Mouse (Mus musculus) intestine, embryonic 15.5 days (tissue): ENCODE results near the gene Zar1. TPM values are rescaled to one million over a fixed set of nuclear protein-coding genes. Genes with fewer than 3 reads are reported as not detected.
A peak's percentile ranks its signal among the peaks of the same experiment; 100 is the strongest.

Experiments used
- ATAC-seq: fragments of 200-750 bp; cut with Nextera tagmentation; 2 replicates; pipeline ENCODE4 v1.8.0; 2017; ENCODE audit warnings: moderate TSS enrichment, moderate library complexity
- H3K27ac ChIP-seq: fragments of 300-500 bp; sonication (generic); 2 replicates; pipeline ENCODE4 v1.5.1; 2015; ENCODE audit warnings: mild to moderate bottlenecking, inconsistent platforms
- H3K27me3 ChIP-seq: fragments of 300-500 bp; sonication (generic); replicated peaks from 2 replicates; pipeline ENCODE4 v1.6.1; 2015; ENCODE audit warnings: inconsistent platforms
- H3K36me3 ChIP-seq: fragments of 300-500 bp; sonication (generic); 2 replicates; pipeline ENCODE4 v1.6.1; 2015; ENCODE audit warnings: inconsistent platforms
- H3K4me1 ChIP-seq: fragments of 300-500 bp; sonication (generic); replicated peaks from 2 replicates; pipeline ENCODE4 v1.6.1; 2015; ENCODE audit warnings: inconsistent platforms
- H3K4me2 ChIP-seq: fragments of 300-500 bp; sonication (generic); replicated peaks from 2 replicates; pipeline ENCODE4 v1.6.1; 2015; ENCODE audit warnings: mild to moderate bottlenecking, inconsistent platforms
- H3K4me3 ChIP-seq: fragments of 300-500 bp; sonication (generic); replicated peaks from 2 replicates; pipeline ENCODE4 v1.5.1; 2015; ENCODE audit warnings: inconsistent platforms
- H3K9ac ChIP-seq: fragments of 300-500 bp; sonication (generic); 2 replicates; pipeline ENCODE4 v1.6.1; 2015; ENCODE audit warnings: inconsistent platforms
- H3K9me3 ChIP-seq: fragments of 300-500 bp; sonication (generic); 2 replicates; pipeline ENCODE4 v1.6.1; 2016; ENCODE audit warnings: inconsistent platforms
- WGBS: fragments of 180-500 bp; shearing (Covaris S2); methylation state at CpG from one replicate; pipeline ENCODE4 v1.1.7; 2015; 5-methylcytosine and 5-hydroxymethylcytosine counted together
- polyA plus RNA-seq: library from polyadenylated mRNA; unstranded; fragments of >200 nt; fragmentation: Nextera tagmentation; extraction: Ambion mirVana; gene quantifications from 2 replicates; pipeline ENCODE4 v1.2.1, GENCODE M21; 2015

The Zar1 gene
- polyA plus RNA-seq, 1 experiment from 2014 or later: 0.31 TPM

DNA sequence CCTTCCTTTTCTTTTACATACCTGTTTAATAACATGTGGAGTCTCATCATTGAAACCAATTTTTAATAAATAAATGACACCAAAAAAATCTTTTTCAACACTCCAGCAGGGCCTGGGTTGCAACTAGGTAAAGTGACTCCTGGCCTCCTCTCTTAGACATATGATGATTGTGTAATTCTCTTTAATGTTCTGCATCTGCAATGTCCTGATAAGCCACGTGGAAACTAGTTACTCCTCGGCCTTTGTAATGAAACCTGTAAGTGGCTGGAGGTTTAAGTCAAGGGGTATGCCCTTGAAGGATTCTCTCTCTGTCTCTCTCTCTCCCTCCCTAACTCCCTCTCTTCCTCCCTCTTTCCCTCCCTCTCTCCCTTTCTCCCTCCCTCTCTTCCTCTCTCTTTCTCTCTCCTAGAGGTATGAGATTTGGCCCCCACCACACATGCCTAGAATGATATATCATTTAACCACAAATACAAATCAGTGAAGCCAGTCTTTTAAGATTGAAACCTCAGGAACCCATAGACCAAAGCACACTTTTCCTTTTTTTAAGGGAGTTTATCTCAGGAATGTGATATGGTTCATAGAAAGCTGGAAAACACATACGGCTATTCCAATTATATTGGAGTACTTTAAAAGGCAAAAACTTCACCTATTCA is 20.0 kb downstream of the Zar1 start:
- H3K27ac ChIP-seq: no peak overlapping the region
- H3K4me3 ChIP-seq: no peak overlapping the region
- 69% methylated on average over 3 of the region's 3 CpGs for WGBS
- H3K9me3 ChIP-seq: 0 out of 2 replicates have a peak, but pooled peaks cover 6% of the 10 kb centered on the region
- ATAC-seq: no peak
- no peak overlapping the region for H3K4me2 ChIP-seq
- no peaks in the 10 kb centered on the region for H3K27me3 ChIP-seq
- H3K36me3 ChIP-seq: no peaks in the 10 kb centered on the region
- no peak overlapping the region for H3K9ac ChIP-seq
- no peaks in the 10 kb centered on the region; the same call in 1 of the 2 replicates for H3K4me1 ChIP-seq

DNA sequence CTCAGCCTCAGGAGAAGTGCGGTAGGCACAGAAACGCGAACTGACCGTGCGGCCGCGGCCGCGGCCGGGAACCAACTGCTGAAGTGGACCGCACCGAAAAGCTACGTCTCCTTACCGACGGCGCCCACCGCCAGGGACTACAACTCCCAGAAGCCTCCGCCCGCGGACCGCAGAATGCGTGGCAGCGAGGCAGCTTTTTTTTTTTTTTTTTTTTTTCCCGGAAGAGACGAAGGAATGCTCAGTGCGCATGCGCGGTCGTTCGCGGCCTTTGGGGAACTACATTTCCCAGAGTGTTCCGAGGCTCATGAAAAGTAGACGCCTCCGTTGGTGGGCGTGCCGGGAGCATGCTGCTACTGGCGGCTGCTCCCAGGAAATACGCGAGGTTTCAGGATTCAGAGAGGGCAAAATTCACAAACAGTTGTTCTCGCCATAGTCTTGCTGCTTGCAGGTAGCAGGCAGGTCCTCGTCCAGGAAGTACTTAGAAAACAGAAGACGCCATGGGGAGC is 21.5 kb downstream of the Zar1 start, which contains the start of gene Nfxl1:
Gene Nfxl1 (minus strand): TSS at position 141 of the 506 bp plus-strand sequence.
- peak within 1 kb of the TSS; percentile 90 for H3K4me2 ChIP-seq
- peak; percentile 97 for ATAC-seq
- H3K27me3 ChIP-seq: no peaks in the 10 kb centered on the region
- no peaks in the 10 kb centered on the region; the same call in 1 of the 2 replicates for H3K4me1 ChIP-seq
- WGBS: 0% methylated on average over 42 of the region's 42 CpGs
- H3K4me3 ChIP-seq: peak within 1 kb of the TSS; percentile 82
- peaks cover 3% of the 10 kb centered on the region; the same call in 1 of the 2 replicates for H3K36me3 ChIP-seq
- peak within 1 kb of the TSS; percentile 82 for H3K9ac ChIP-seq
- H3K27ac ChIP-seq: peak within 1 kb of the TSS; percentile 73; the same call in 1 of the 2 replicates
- H3K9me3 ChIP-seq: 0 out of 2 replicates have a peak, but pooled peaks cover 6% of the 10 kb centered on the region

DNA sequence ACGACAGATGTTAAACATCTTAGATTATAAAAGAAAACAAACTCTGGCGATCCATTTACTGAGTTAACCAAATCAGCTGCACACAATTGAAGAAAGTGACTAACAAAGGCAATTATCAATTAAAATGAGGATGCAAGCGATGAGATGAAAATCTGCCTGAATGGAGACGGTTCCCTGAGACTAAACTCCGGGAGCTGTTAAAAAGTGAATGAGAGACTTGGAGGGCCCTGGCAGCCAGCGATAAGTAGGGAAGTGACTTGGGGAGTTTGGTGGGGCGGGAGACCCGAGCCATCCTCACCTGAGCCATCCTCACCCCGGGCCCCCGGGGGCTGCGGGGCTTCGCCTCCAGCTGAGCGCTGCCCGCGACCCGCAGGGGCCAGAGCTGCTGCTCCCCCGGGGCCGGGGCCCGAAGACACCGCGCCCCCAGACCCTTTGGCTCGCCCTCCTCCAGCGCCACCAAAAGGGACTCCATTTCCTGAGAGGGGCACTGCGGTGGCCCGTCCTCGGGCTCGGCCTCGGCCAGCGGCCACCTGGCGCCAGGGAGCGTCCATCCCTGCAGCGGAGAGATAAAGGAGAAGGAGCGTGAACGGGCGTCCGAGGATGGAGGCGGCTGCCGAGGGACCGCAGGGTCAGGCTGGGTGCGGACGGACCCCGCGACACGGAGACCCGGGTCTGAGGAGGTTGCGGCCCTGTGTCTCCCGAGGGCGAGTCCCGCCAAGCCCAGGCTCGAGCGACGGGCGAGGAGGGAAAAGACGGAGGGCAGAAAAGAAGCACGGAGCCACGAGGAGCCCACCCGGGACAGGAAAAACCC is 22.1 kb downstream of the Zar1 start:
- Histone ChIP-seq H3K4me1 (no peaks in the 10 kb centered on the region; the same call in 1 of the 2 replicates), H3K9me3 (0 out of 2 replicates have a peak, but pooled peaks cover 6% of the 10 kb centered on the region), H3K27me3 (no peaks in the 10 kb centered on the region), H3K4me3 (peak overlapping the region; percentile 82), H3K9ac (peak overlapping the region; percentile 82), H3K27ac (peak overlapping the region; percentile 72; the same call in 1 of the 2 replicates), H3K4me2 (peak overlapping the region; percentile 90), H3K36me3 (peaks cover 3% of the 10 kb centered on the region; the same call in 1 of the 2 replicates)
- peak; percentile 80 for ATAC-seq
- under 1% methylated on average over 56 of the region's 57 CpGs for WGBS

DNA sequence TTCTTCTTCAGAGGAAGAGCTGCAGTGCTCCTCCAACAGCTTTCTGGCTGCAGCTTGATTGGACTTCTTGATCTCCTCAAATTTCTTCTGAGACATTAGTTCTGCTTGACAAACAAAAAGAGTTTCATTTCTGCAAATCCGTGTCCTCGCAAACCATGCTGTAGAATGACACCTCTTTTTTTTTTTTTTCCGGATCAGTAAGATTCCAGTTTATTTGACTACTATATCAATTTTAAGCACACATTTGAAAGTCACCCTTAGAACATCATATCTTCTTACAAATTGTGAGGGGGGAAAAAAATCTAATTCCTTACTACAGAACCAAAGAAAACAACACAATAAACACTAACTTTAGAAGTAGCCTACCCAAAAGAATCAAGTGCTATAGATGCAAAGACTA is 24.8 kb downstream of the Zar1 start:
- H3K4me3 ChIP-seq: no peak overlapping the region
- no peak overlapping the region for H3K27ac ChIP-seq
- no peaks in the 10 kb centered on the region for H3K27me3 ChIP-seq
- no peak overlapping the region for H3K4me2 ChIP-seq
- H3K9me3 ChIP-seq: no peaks in the 10 kb centered on the region
- no peaks in the 10 kb centered on the region; the same call in 1 of the 2 replicates for H3K4me1 ChIP-seq
- no peak overlapping the region for H3K9ac ChIP-seq
- ATAC-seq: no peak
- H3K36me3 ChIP-seq: peaks cover 3% of the 10 kb centered on the region; the same call in 1 of the 2 replicates
- 91% methylated on average over 3 of the region's 3 CpGs for WGBS

DNA sequence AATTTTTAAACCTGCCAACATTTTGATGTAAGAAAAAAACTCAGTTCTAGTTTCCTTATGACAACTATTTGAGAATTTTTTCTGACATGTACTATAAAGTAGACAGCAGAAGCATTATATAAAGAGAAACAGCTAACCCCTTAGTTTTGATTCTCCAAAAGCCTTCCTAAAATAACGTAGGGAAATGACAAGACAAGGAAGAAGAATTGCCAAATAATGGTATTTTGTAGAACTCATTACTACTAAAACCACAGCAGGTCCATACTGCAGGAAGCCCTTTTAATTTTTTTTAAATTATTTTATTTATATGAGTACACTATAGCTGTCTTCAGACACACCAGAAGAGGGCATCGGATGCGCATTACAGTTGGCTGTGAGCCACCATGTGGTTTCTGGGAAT is 29.8 kb downstream of the Zar1 start:
- no peaks in the 10 kb centered on the region for H3K4me1 ChIP-seq
- H3K27ac ChIP-seq: no peak overlapping the region
- peaks cover 6% of the 10 kb centered on the region; the same call in 1 of the 2 replicates for H3K36me3 ChIP-seq
- no peak for ATAC-seq
- no peak overlapping the region for H3K4me2 ChIP-seq
- no peaks in the 10 kb centered on the region for H3K27me3 ChIP-seq
- no peaks in the 10 kb centered on the region for H3K9me3 ChIP-seq
- no peak overlapping the region for H3K4me3 ChIP-seq
- WGBS: 91% methylated on average over 3 of the region's 3 CpGs
- H3K9ac ChIP-seq: no peak overlapping the region

DNA sequence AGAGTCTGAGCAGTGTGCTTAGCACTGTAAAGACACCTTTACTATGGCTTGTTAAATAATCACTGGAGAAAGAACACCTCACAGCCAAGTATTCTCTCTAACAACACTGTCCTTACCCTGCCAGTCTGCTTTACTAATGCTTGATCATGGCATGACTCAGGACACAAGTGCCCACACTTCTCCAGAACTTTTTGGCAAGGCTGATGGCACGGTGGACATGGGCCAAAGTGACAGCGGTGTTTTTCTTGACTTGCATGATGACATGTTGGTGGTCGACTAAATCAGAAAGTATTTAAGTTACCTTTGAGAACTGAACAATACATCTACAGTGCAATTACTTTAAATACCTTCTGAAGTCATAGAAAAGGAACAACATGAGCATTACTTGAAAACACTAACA is 52.2 kb downstream of the Zar1 start:
- Histone ChIP-seq H3K27ac (no peak overlapping the region), H3K4me1 (no peaks in the 10 kb centered on the region), H3K27me3 (no peaks in the 10 kb centered on the region), H3K9ac (no peak overlapping the region), H3K4me3 (no peak overlapping the region), H3K9me3 (no peaks in the 10 kb centered on the region), H3K36me3 (peaks cover 12% of the 10 kb centered on the region; the same call in 1 of the 2 replicates), H3K4me2 (no peak overlapping the region)
- WGBS: 93% methylated on average over 3 of the region's 3 CpGs
- ATAC-seq: no peak

Other genes starting within 250 kb of the Zar1 start
- gene Corin, start 76.8 kb downstream of the Zar1 start, polyA plus RNA-seq: 0.40 and 0.48 TPM in 2 replicates
- 14.0 and 14.7 TPM in 2 replicates for gene Nfxl1, start 21.6 kb downstream of the Zar1 start, polyA plus RNA-seq
- gene Gm5868, start 6.3 kb upstream of the Zar1 start, polyA plus RNA-seq: 0.50 and 1.0 TPM in 2 replicates
- gene Cnga1, start 63.0 kb upstream of the Zar1 start, polyA plus RNA-seq: 0.06 TPM in 1 of 2 replicates, not detected in the other
- 30.5 and 31.6 TPM in 2 replicates for gene Nipal1, start 66.5 kb upstream of the Zar1 start, polyA plus RNA-seq
- gene Txk, start 171.5 kb upstream of the Zar1 start, polyA plus RNA-seq: 0.39 and 0.57 TPM in 2 replicates